Mouse (Mus musculus): Measurements from ENCODE around the gene Gstp2. TPM values are rescaled to one million over a fixed set of nuclear protein-coding genes. Genes with fewer than 3 reads are reported as not detected.

Gene Gstp2
- 1.4 and 2.3 TPM in 2 replicates for polyA plus RNA-seq (2015; fragmentation: Nextera tagmentation; extraction: Ambion mirVana)

GRCm38 (mm10) chr19:4045966-4046865 is at the start of gene Gstp2:
Gene Gstp2 (minus strand): TSS chr19:4046023.
- 44% methylated on average over 16 of the region's 16 CpGs for WGBS
- Histone ChIP-seq H3K4me3 (peak within 1 kb of the TSS; percentile 8), H3K36me3 (no peaks in the 10 kb centered on the region), H3K9ac (no peak within 1 kb of the TSS), H3K27me3 (no peaks in the 10 kb centered on the region), H3K4me2 (peak within 1 kb of the TSS; percentile 19), H3K9me3 (no peaks in the 10 kb centered on the region), H3K27ac (peak within 1 kb of the TSS; percentile 67), H3K4me1 (peaks cover 9% of the 10 kb centered on the region)
- ATAC-seq (ENCODE audit: insufficient number of reproducible peaks, low FRiP score, low TSS enrichment, low read depth), result no peak

GRCm38 (mm10) chr19:4094774-4095303 is 49.0 kb upstream of the Gstp2 start:
- Histone ChIP-seq H3K9ac (no peak overlapping the region), H3K9me3 (no peaks in the 10 kb centered on the region), H3K36me3 (no peaks in the 10 kb centered on the region), H3K4me1 (peaks cover 38% of the 10 kb centered on the region), H3K27ac (no peak overlapping the region), H3K27me3 (peaks cover 7% of the 10 kb centered on the region), H3K4me3 (no peak overlapping the region), H3K4me2 (no peak overlapping the region)
- ATAC-seq (ENCODE audit: insufficient number of reproducible peaks, low FRiP score, low TSS enrichment, low read depth), result no peak
- 66% methylated on average over 5 of the region's 5 CpGs for whole genome bisulfite sequencing

GRCm38 (mm10) chr19:4094348-4094747 is 48.5 kb upstream of the Gstp2 start:
- Histone ChIP-seq H3K36me3 (no peaks in the 10 kb centered on the region), H3K9ac (no peak overlapping the region), H3K27me3 (peaks cover 4% of the 10 kb centered on the region; the same call in 1 of the 2 replicates), H3K9me3 (no peaks in the 10 kb centered on the region), H3K4me2 (no peak overlapping the region), H3K4me1 (peaks cover 33% of the 10 kb centered on the region), H3K27ac (no peak overlapping the region), H3K4me3 (no peak overlapping the region)
- no peak for ATAC-seq (ENCODE audit: insufficient number of reproducible peaks, low FRiP score, low TSS enrichment, low read depth)
- WGBS, result 60% methylated on average over 3 of the region's 3 CpGs

- Histone ChIP-seq H3K36me3 (no peaks in the 10 kb centered on the region), H3K27ac (no peak overlapping the region), H3K4me3 (no peak overlapping the region), H3K9ac (no peak overlapping the region), H3K4me2 (no peak overlapping the region), H3K27me3 (0 out of 2 replicates have a peak, but pooled peaks cover 4% of the 10 kb centered on the region), H3K4me1 (peaks cover 28% of the 10 kb centered on the region), H3K9me3 (no peaks in the 10 kb centered on the region)
- 43% methylated on average over 7 of the region's 7 CpGs for WGBS
- no peak for ATAC-seq (ENCODE audit: insufficient number of reproducible peaks, low FRiP score, low TSS enrichment, low read depth)
These were observed 47.9 kb upstream of the Gstp2 start for GRCm38 (mm10) chr19:4093772-4094171.

- Histone ChIP-seq H3K4me2 (no peak overlapping the region), H3K9ac (no peak overlapping the region), H3K9me3 (no peaks in the 10 kb centered on the region), H3K36me3 (no peaks in the 10 kb centered on the region), H3K4me3 (no peak overlapping the region), H3K27me3 (0 out of 2 replicates have a peak, but pooled peaks cover 4% of the 10 kb centered on the region), H3K27ac (no peak overlapping the region), H3K4me1 (peaks cover 18% of the 10 kb centered on the region)
- 59% methylated on average over 3 of the region's 3 CpGs for WGBS
- no peak for ATAC-seq (ENCODE audit: insufficient number of reproducible peaks, low FRiP score, low TSS enrichment, low read depth)
These were observed 46.9 kb upstream of the Gstp2 start for GRCm38 (mm10) chr19:4092750-4093149.

- Histone ChIP-seq H3K4me3 (no peak overlapping the region), H3K4me1 (peaks cover 6% of the 10 kb centered on the region; the same call in 1 of the 2 replicates), H3K27me3 (0 out of 2 replicates have a peak, but pooled peaks cover 4% of the 10 kb centered on the region), H3K36me3 (no peaks in the 10 kb centered on the region), H3K9me3 (no peaks in the 10 kb centered on the region), H3K27ac (no peak overlapping the region), H3K9ac (no peak overlapping the region), H3K4me2 (no peak overlapping the region)
- WGBS, result 38% methylated on average over 2 of the region's 2 CpGs
- no peak for ATAC-seq (ENCODE audit: insufficient number of reproducible peaks, low FRiP score, low TSS enrichment, low read depth)
These were observed 45.6 kb upstream of the Gstp2 start for GRCm38 (mm10) chr19:4091383-4091782.

GRCm38 (mm10) chr19:4090446-4090845 is 44.6 kb upstream of the Gstp2 start:
- H3K4me2 ChIP-seq, result no peak overlapping the region
- H3K4me3 ChIP-seq, result no peak overlapping the region
- ATAC-seq (ENCODE audit: insufficient number of reproducible peaks, low FRiP score, low TSS enrichment, low read depth), result no peak
- no peaks in the 10 kb centered on the region for H3K36me3 ChIP-seq
- WGBS, result 91% methylated on average over 3 of the region's 3 CpGs
- H3K27me3 ChIP-seq, result 0 out of 2 replicates have a peak, but pooled peaks cover 4% of the 10 kb centered on the region
- H3K9ac ChIP-seq, result no peak overlapping the region
- no peaks in the 10 kb centered on the region for H3K9me3 ChIP-seq
- H3K4me1 ChIP-seq, result no peaks in the 10 kb centered on the region; the same call in 1 of the 2 replicates
- H3K27ac ChIP-seq, result no peak overlapping the region

GRCm38 (mm10) chr19:4089128-4089527 is 43.3 kb upstream of the Gstp2 start:
- Histone ChIP-seq H3K4me1 (no peaks in the 10 kb centered on the region), H3K27me3 (0 out of 2 replicates have a peak, but pooled peaks cover 5% of the 10 kb centered on the region), H3K36me3 (no peaks in the 10 kb centered on the region), H3K4me2 (no peak overlapping the region), H3K9me3 (no peaks in the 10 kb centered on the region), H3K4me3 (no peak overlapping the region), H3K9ac (no peak overlapping the region), H3K27ac (no peak overlapping the region)
- 80% methylated on average over 6 of the region's 6 CpGs for WGBS
- no peak for ATAC-seq (ENCODE audit: insufficient number of reproducible peaks, low FRiP score, low TSS enrichment, low read depth)

- 0 out of 2 replicates have a peak, but pooled peaks cover 12% of the 10 kb centered on the region for H3K27me3 ChIP-seq
- no peak overlapping the region for H3K27ac ChIP-seq
- H3K36me3 ChIP-seq, result no peaks in the 10 kb centered on the region
- no peaks in the 10 kb centered on the region for H3K9me3 ChIP-seq
- no peaks in the 10 kb centered on the region for H3K4me1 ChIP-seq
- no peak overlapping the region for H3K4me2 ChIP-seq
- WGBS, result 41% methylated on average over 5 of the region's 5 CpGs
- no peak overlapping the region for H3K4me3 ChIP-seq
- ATAC-seq (ENCODE audit: insufficient number of reproducible peaks, low FRiP score, low TSS enrichment, low read depth), result no peak
- H3K9ac ChIP-seq, result no peak overlapping the region
These were observed 42.3 kb upstream of the Gstp2 start for GRCm38 (mm10) chr19:4088146-4088545.

- Histone ChIP-seq H3K4me2 (no peak overlapping the region), H3K9ac (no peak overlapping the region), H3K27ac (no peak overlapping the region), H3K9me3 (no peaks in the 10 kb centered on the region), H3K36me3 (no peaks in the 10 kb centered on the region), H3K4me1 (no peaks in the 10 kb centered on the region), H3K27me3 (0 out of 2 replicates have a peak, but pooled peaks cover 12% of the 10 kb centered on the region), H3K4me3 (no peak overlapping the region)
- ATAC-seq (ENCODE audit: insufficient number of reproducible peaks, low FRiP score, low TSS enrichment, low read depth), result no peak
- 84% methylated on average over 5 of the region's 5 CpGs for WGBS
These were observed 41.3 kb upstream of the Gstp2 start for GRCm38 (mm10) chr19:4087090-4087489.

- Histone ChIP-seq H3K27me3 (0 out of 2 replicates have a peak, but pooled peaks cover 12% of the 10 kb centered on the region), H3K4me2 (no peak overlapping the region), H3K27ac (no peak overlapping the region), H3K36me3 (no peaks in the 10 kb centered on the region), H3K9ac (no peak overlapping the region), H3K4me1 (no peaks in the 10 kb centered on the region), H3K9me3 (no peaks in the 10 kb centered on the region), H3K4me3 (no peak overlapping the region)
- ATAC-seq (ENCODE audit: insufficient number of reproducible peaks, low FRiP score, low TSS enrichment, low read depth), result no peak
- 91% methylated on average over 15 of the region's 15 CpGs for WGBS
These were observed 40.3 kb upstream of the Gstp2 start for GRCm38 (mm10) chr19:4086156-4086555.

GRCm38 (mm10) chr19:4084984-4085383 is 39.2 kb upstream of the Gstp2 start:
- Histone ChIP-seq H3K4me3 (no peak overlapping the region), H3K4me2 (no peak overlapping the region), H3K36me3 (no peaks in the 10 kb centered on the region), H3K27me3 (0 out of 2 replicates have a peak, but pooled peaks cover 12% of the 10 kb centered on the region), H3K9me3 (no peaks in the 10 kb centered on the region), H3K9ac (no peak overlapping the region), H3K4me1 (no peaks in the 10 kb centered on the region), H3K27ac (no peak overlapping the region)
- WGBS, result 100% methylated on average over 1 of the region's 1 CpGs
- ATAC-seq (ENCODE audit: insufficient number of reproducible peaks, low FRiP score, low TSS enrichment, low read depth), result no peak

Data from limb, embryonic 15.5 days (tissue).